Mouse (Mus musculus): ENCODE results near the gene Mrpl12. TPM values are rescaled to one million over a fixed set of nuclear protein-coding genes. Genes with fewer than 3 reads are reported as not detected.

Gene Mrpl12
- 100 to 1,000 TPM; 116 to 122 TPM for total RNA-seq (2021)
- long read RNA-seq, experiment 1, transcript Mrpl12-201 (5 exons, 1,316 nt), result major isoform, 108 of 112 reads
- long read RNA-seq, experiment 1, partial matches to known transcripts, result 0 of 112 reads
- long read RNA-seq, experiment 1, other reads (novel, unspliced or antisense), result 3 of 112 reads
- long read RNA-seq, experiment 2, transcript Mrpl12-201 (5 exons, 1,316 nt), result major isoform, 121 of 126 reads
- long read RNA-seq, experiment 2, partial matches to known transcripts, result 1 of 126 reads
- long read RNA-seq, experiment 2, other reads (novel, unspliced or antisense), result 3 of 126 reads

GRCm38 (mm10) chr11:120484265-120484981 is at the start of gene Mrpl12:
Gene Mrpl12 (plus strand): TSS chr11:120484613.
- peak; percentile 72 to 88 for DNase-seq (ENCODE audit: low spot score in 2 of 2)

GRCm38 (mm10) chr11:120437152-120437856 is 47.1 kb upstream of the Mrpl12 start, which contains the start of gene Nploc4:
Gene Nploc4 (minus strand): TSS chr11:120437708.
- peak; percentile 88 to 92 for DNase-seq (ENCODE audit: low spot score in 2 of 2)

- no peak for DNase-seq (ENCODE audit: low spot score in 2 of 2)
These were observed 46.5 kb upstream of the Mrpl12 start for GRCm38 (mm10) chr11:120437857-120438385.

- DNase-seq (ENCODE audit: low spot score in 2 of 2), result no peak
These were observed 42.1 kb upstream of the Mrpl12 start, which contains the start of gene Tspan10 for GRCm38 (mm10) chr11:120442344-120442743. Gene Tspan10 (plus strand): TSS chr11:120442644.

GRCm38 (mm10) chr11:120442765-120443280 is 41.6 kb upstream of the Mrpl12 start:
- DNase-seq (ENCODE audit: low spot score in 2 of 2), result no peak

GRCm38 (mm10) chr11:120444106-120444505 is 40.3 kb upstream of the Mrpl12 start:
- no peak for DNase-seq (ENCODE audit: low spot score in 2 of 2)

GRCm38 (mm10) chr11:120445475-120445874 is 38.9 kb upstream of the Mrpl12 start:
- no peak for DNase-seq (ENCODE audit: low spot score in 2 of 2)

GRCm38 (mm10) chr11:120447179-120447578 is 37.2 kb upstream of the Mrpl12 start:
- DNase-seq (ENCODE audit: low spot score in 2 of 2), result no peak

GRCm38 (mm10) chr11:120452246-120452645 is 32.2 kb upstream of the Mrpl12 start:
- DNase-seq (ENCODE audit: low spot score in 2 of 2), result no peak

GRCm38 (mm10) chr11:120453306-120453705 is 31.1 kb upstream of the Mrpl12 start, which contains the start of gene Pde6g:
Gene Pde6g (minus strand): TSS chr11:120453500.
- no peak for DNase-seq (ENCODE audit: low spot score in 2 of 2)

- DNase-seq (ENCODE audit: low spot score in 2 of 2), result no peak
These were observed 29.4 kb upstream of the Mrpl12 start for GRCm38 (mm10) chr11:120454965-120455364.

- DNase-seq (ENCODE audit: low spot score in 2 of 2), result no peak
These were observed 29.0 kb upstream of the Mrpl12 start for GRCm38 (mm10) chr11:120455413-120455812.

GRCm38 (mm10) chr11:120457370-120457769 is 27.0 kb upstream of the Mrpl12 start:
- DNase-seq (ENCODE audit: low spot score in 2 of 2), result no peak

- peak; percentile 47 to 79 for DNase-seq (ENCODE audit: low spot score in 2 of 2)
These were observed 26.4 kb upstream of the Mrpl12 start, which contains the start of the genes Oxld1 and Ccdc137 for GRCm38 (mm10) chr11:120457772-120458751. Gene Oxld1 (minus strand): TSS chr11:120458068. Gene Ccdc137 (plus strand): TSS chr11:120458115.

GRCm38 (mm10) chr11:120458847-120459597 is 25.4 kb upstream of the Mrpl12 start:
- no peak for DNase-seq (ENCODE audit: low spot score in 2 of 2)

GRCm38 (mm10) chr11:120463536-120463935 is 20.9 kb upstream of the Mrpl12 start:
- no peak for DNase-seq (ENCODE audit: low spot score in 2 of 2)

GRCm38 (mm10) chr11:120464365-120464764 is 20.0 kb upstream of the Mrpl12 start:
- DNase-seq (ENCODE audit: low spot score in 2 of 2), result no peak

GRCm38 (mm10) chr11:120465521-120465920 is 18.9 kb upstream of the Mrpl12 start:
- DNase-seq (ENCODE audit: low spot score in 2 of 2), result no peak
